Mouse (Mus musculus) olfactory bulb, adult 2 months (tissue): Measurements from ENCODE around the gene Mtmr10.

Experiments
- CTCF ChIP-seq: fragments of 200-500 bp; IDR thresholded peaks from 2 replicates; pipeline ENCODE4 v1.5.1; 2012; ENCODE audit warnings: low read depth, mild to moderate bottlenecking, low read length, moderate library complexity; ENCODE audit not compliant: insufficient read depth
- POLR2A ChIP-seq: fragments of 200-500 bp; IDR thresholded peaks from 2 replicates; pipeline ENCODE4 v1.6.1; 2012; ENCODE audit warnings: mild to moderate bottlenecking, low read depth, low read length, moderate library complexity; ENCODE audit not compliant: insufficient read depth

- TF ChIP-seq CTCF (no peak), POLR2A (no peak)
These were observed 39.1 kb upstream of the Mtmr10 start for GRCm38 (mm10) chr7:64248352-64248751.
